In genomic region chr3:131586818-131587217, GRCm38 (mm10) we compare ENCODE assay signal across 13 mouse cellular contexts. TPM values are rescaled to one million over a fixed set of nuclear protein-coding genes. Genes with fewer than 3 reads are reported as not detected.
A peak's percentile ranks its signal among the peaks of the same experiment; 100 is the strongest.
DNase-seq lines count a peak whose midpoint lies in the region; ATAC-seq lines count a peak whose summit lies in the region.
"Had no signal": no experiment of that assay in that cellular context is flagged by ENCODE, and none has a peak within 500 bp of the region (broad histone marks: within the 10 kb centered on the region; RNA-seq: fewer than 3 reads in every experiment).

No protein-coding gene starts in this region.

- H3K27me3 ChIP-seq in intestine, embryonic 16.5 days (replicated peaks; ENCODE audit: control insufficient read depth, insufficient read depth, low read length), result no peaks in the 10 kb centered on the region
- no peaks in the 10 kb centered on the region for H3K27me3 ChIP-seq in intestine, embryonic 15.5 days (replicated peaks)
- H3K27me3 ChIP-seq in midbrain, embryonic 11.5 days (ENCODE audit: control insufficient read depth, insufficient read depth, low read length), result no peaks in the 10 kb centered on the region
- no peaks in the 10 kb centered on the region for H3K27me3 ChIP-seq in midbrain, embryonic 15.5 days (replicated peaks)
- no peaks in the 10 kb centered on the region for H3K27me3 ChIP-seq in splenic B cell, adult 2 months (ENCODE audit: control insufficient read depth, insufficient read depth, low read length, poor library complexity, severe bottlenecking)
- H3K27me3 ChIP-seq: limb, embryonic 12.5 days had no signal

- no peak overlapping the region for H3K27ac ChIP-seq in intestine, embryonic 16.5 days (ENCODE audit: low read length)
- H3K27ac ChIP-seq in intestine, embryonic 15.5 days, result no peak overlapping the region
- H3K27ac ChIP-seq in midbrain, embryonic 11.5 days (ENCODE audit: low read depth, low read length), result no peak overlapping the region
- no peak overlapping the region for H3K27ac ChIP-seq in midbrain, embryonic 15.5 days
- H3K27ac ChIP-seq: limb, embryonic 12.5 days had no signal

- H3K4me2 ChIP-seq in intestine, embryonic 16.5 days (ENCODE audit: low read depth, low read length), result no peak overlapping the region
- no peak overlapping the region for H3K4me2 ChIP-seq in intestine, embryonic 15.5 days (replicated peaks)
- no peak overlapping the region for H3K4me2 ChIP-seq in midbrain, embryonic 11.5 days
- no peak overlapping the region for H3K4me2 ChIP-seq in midbrain, embryonic 15.5 days
- H3K4me2 ChIP-seq: limb, embryonic 12.5 days had no signal

- H3K4me1 ChIP-seq in intestine, embryonic 16.5 days (ENCODE audit: control insufficient read depth, insufficient read depth, low read length), result no peaks in the 10 kb centered on the region
- H3K4me1 ChIP-seq in intestine, embryonic 15.5 days (replicated peaks), result no peaks in the 10 kb centered on the region
- H3K4me1 ChIP-seq in midbrain, embryonic 11.5 days (ENCODE audit: control insufficient read depth, insufficient read depth, low read length), result no peaks in the 10 kb centered on the region
- no peaks in the 10 kb centered on the region for H3K4me1 ChIP-seq in midbrain, embryonic 15.5 days
- H3K4me1 ChIP-seq: limb, embryonic 12.5 days had no signal

- H3K4me3 ChIP-seq in intestine, embryonic 16.5 days (ENCODE audit: low read length), result no peak overlapping the region
- no peak overlapping the region for H3K4me3 ChIP-seq in intestine, embryonic 15.5 days (replicated peaks)
- no peak overlapping the region for H3K4me3 ChIP-seq in midbrain, embryonic 11.5 days (ENCODE audit: low read depth, low read length)
- no peak overlapping the region for H3K4me3 ChIP-seq in midbrain, embryonic 15.5 days
- H3K4me3 ChIP-seq: limb, embryonic 12.5 days had no signal

- H3K36me3 ChIP-seq in intestine, embryonic 16.5 days (ENCODE audit: control insufficient read depth, insufficient read depth, low read length), result peaks cover 19% of the 10 kb centered on the region
- H3K36me3 ChIP-seq in intestine, embryonic 15.5 days, result peaks cover 21% of the 10 kb centered on the region
- H3K36me3 ChIP-seq in midbrain, embryonic 11.5 days (ENCODE audit: control insufficient read depth, insufficient read depth, low read length), result peaks cover 4% of the 10 kb centered on the region; the same call in 1 of the 2 replicates
- H3K36me3 ChIP-seq in midbrain, embryonic 15.5 days (replicated peaks), result peaks cover 49% of the 10 kb centered on the region
- peaks cover 1% of the 10 kb centered on the region; the same call in 1 of the 2 replicates for H3K36me3 ChIP-seq in splenic B cell, adult 2 months (ENCODE audit: control insufficient read depth, insufficient read depth, low read length, poor library complexity, severe bottlenecking)

- peak; percentile 53; the same call in 1 of the 2 replicates for ATAC-seq in intestine, embryonic 16.5 days
- no peak for ATAC-seq in intestine, embryonic 15.5 days
- ATAC-seq in midbrain, embryonic 11.5 days (ENCODE audit: low FRiP score), result no peak
- ATAC-seq in midbrain, embryonic 15.5 days (replicated peaks), result no peak

- peak; percentile 74 for DNase-seq in midbrain, embryonic 11.5 days (ENCODE audit: low spot score, missing footprints)
- peak; percentile 52 for DNase-seq in NIH3T3 (ENCODE audit: low read depth)
- peak; percentile 5 for DNase-seq in splenic B cell, adult 2 months (ENCODE audit: low read depth, low spot score)
- no peak for DNase-seq in thymus, postnatal 10 days (ENCODE audit: low spot score in 2 of 2)
- DNase-seq: adrenal gland, adult 8-10 months; cerebellum, postnatal 25 days; heart, adult 11 months; layer of hippocampus, postnatal 36 days; right cerebral cortex, adult 18-20 months had no signal

- WGBS in intestine, embryonic 16.5 days, result 96% methylated on average over 3 of the region's 3 CpGs
- 96% methylated on average over 3 of the region's 3 CpGs for WGBS in intestine, embryonic 15.5 days
- 93% methylated on average over 3 of the region's 3 CpGs for WGBS in midbrain, embryonic 11.5 days
- 96% methylated on average over 3 of the region's 3 CpGs for WGBS in midbrain, embryonic 15.5 days

- no peak overlapping the region for H3K9ac ChIP-seq in intestine, embryonic 16.5 days (ENCODE audit: low read depth, low read length)
- no peak overlapping the region for H3K9ac ChIP-seq in intestine, embryonic 15.5 days
- no peak overlapping the region for H3K9ac ChIP-seq in midbrain, embryonic 11.5 days (ENCODE audit: low read length)
- no peak overlapping the region for H3K9ac ChIP-seq in midbrain, embryonic 15.5 days
- H3K9ac ChIP-seq: limb, embryonic 12.5 days had no signal

- H3K9me3 ChIP-seq in intestine, embryonic 16.5 days (ENCODE audit: control insufficient read depth, low read length), result no peaks in the 10 kb centered on the region
- H3K9me3 ChIP-seq in intestine, embryonic 15.5 days, result no peaks in the 10 kb centered on the region
- no peaks in the 10 kb centered on the region for H3K9me3 ChIP-seq in midbrain, embryonic 11.5 days (ENCODE audit: control insufficient read depth, low read length)
- no peaks in the 10 kb centered on the region for H3K9me3 ChIP-seq in midbrain, embryonic 15.5 days
- H3K9me3 ChIP-seq: limb, embryonic 12.5 days had no signal

RNA-seq across cellular contexts. Expression of gene Papss1, which starts 22.2 kb away (rescaled TPM):
- 177 and 186 TPM in 2 replicates for polyA plus RNA-seq in intestine, embryonic 16.5 days (2015; fragmentation: Nextera tagmentation; extraction: Ambion mirVana)
- 144 and 150 TPM in 2 replicates for polyA plus RNA-seq in intestine, embryonic 15.5 days (2015; fragmentation: Nextera tagmentation; extraction: Ambion mirVana)
- 72.5 and 82.4 TPM in 2 replicates for polyA plus RNA-seq in midbrain, embryonic 11.5 days (2014; fragmentation: Nextera tagmentation; extraction: Ambion mirVana)
- polyA plus RNA-seq in midbrain, embryonic 15.5 days (2015; fragmentation: Nextera tagmentation; extraction: Ambion mirVana), result 117 and 124 TPM in 2 replicates

Comparison
In these comparisons a context has a peak if more than half of its experiments do, and no peak if none do; other contexts are left out.
1. DNase-seq: peak in midbrain, embryonic 11.5 days (single experiment), NIH3T3 (single experiment) and splenic B cell, adult 2 months (single experiment); none in thymus, postnatal 10 days (0 of 2).